Mouse (Mus musculus): ENCODE results near the gene H6pd.

DNA sequence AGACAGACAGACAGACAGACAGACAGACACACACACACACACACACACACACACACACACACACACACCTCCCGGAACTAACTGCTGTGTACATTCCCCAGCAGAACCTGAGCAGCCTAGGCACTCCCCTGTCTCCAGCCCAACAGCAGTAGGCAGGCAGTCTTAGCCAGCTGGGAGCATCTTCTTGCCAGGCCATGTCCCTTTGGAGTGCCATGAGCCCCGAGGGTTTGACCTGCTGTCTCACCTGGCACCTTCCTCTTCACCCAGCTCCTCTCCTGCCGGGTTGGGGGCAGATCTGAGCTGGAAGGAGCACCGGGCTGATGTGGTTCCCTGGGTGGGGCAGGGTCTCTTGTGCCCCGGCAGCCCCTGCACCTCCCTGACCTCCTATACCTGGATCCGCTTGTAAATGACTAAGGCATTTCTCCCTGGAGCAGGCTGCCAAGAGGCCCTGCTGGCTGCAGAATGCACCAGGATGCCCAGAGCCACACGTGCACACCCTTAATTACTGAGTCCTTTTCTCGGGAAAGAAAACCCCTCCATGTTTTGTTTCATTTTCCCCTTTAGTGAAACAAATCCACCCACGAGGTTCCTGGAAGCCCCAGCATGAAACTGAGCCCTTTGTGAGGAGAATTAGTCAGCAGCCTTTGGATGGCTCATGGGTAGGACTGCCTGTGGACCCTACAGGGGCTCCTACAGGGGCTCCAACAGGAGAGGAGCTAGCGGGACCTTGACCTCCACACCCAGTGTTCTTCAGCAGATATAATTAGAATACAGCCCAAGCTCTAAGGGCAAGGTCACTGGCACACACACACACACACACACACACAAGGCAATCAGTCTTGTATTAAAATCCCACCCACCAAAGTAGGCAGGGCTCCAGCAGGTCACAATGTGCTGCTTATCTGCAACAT, 65.7 kb downstream of the H6pd start:
- no peak for TF ChIP-seq CTCF (IDR thresholded peaks at IDR 0.05; ENCODE audit: low read depth)
- no peak for TF ChIP-seq EP300 (optimal IDR thresholded peaks at IDR 0.05)
